Mouse (Mus musculus) liver, adult 2 months (tissue): ENCODE results near the gene Slc37a2. TPM values are rescaled to one million over a fixed set of nuclear protein-coding genes. Genes with fewer than 3 reads are reported as not detected.

ENCODE experiments used
- DNase-seq: peaks from one replicate; pipeline ENCODE4 v3.0.0-alpha.2; 2011; ENCODE audit warnings: low read depth, low spot score; ENCODE audit errors: extremely low read depth
- H3K27ac ChIP-seq: fragments of 200-500 bp; replicated peaks from 2 replicates; pipeline ENCODE4 v1.5.1; 2012; ENCODE audit warnings: low read depth, mild to moderate bottlenecking, control low read depth, inconsistent platforms, low read length; ENCODE audit not compliant: insufficient read depth
- H3K27me3 ChIP-seq: fragments of 200-500 bp; 2 replicates; pipeline ENCODE4 v1.6.1; 2012; ENCODE audit warnings: mild to moderate bottlenecking, moderate library complexity, low read length, inconsistent platforms; ENCODE audit not compliant: control insufficient read depth, insufficient read depth
- H3K36me3 ChIP-seq: fragments of 200-500 bp; 2 replicates; pipeline ENCODE4 v1.6.1; 2012; ENCODE audit warnings: low read length, inconsistent platforms; ENCODE audit not compliant: control insufficient read depth, insufficient read depth
- H3K4me1 ChIP-seq: fragments of 200-500 bp; 2 replicates; pipeline ENCODE4 v1.6.1; 2011; ENCODE audit warnings: low read length; ENCODE audit not compliant: control insufficient read depth, insufficient read depth
- H3K4me3 ChIP-seq: fragments of 200-500 bp; 2 replicates; pipeline ENCODE4 v1.5.1; 2011; ENCODE audit warnings: low read depth, mild to moderate bottlenecking, control low read depth, low read length, moderate library complexity; ENCODE audit not compliant: insufficient read depth
- H3K79me2 ChIP-seq: fragments of 200-500 bp; 2 replicates; pipeline ENCODE4 v1.6.1; 2012; ENCODE audit warnings: inconsistent platforms, mild to moderate bottlenecking, low read length, moderate library complexity; ENCODE audit not compliant: control insufficient read depth, insufficient read depth
- H3K9ac ChIP-seq: fragments of 200-500 bp; 2 replicates; pipeline ENCODE4 v1.6.1; 2012; ENCODE audit warnings: low read depth, mild to moderate bottlenecking, control low read depth, inconsistent platforms, low read length
- CTCF ChIP-seq: fragments of 200-500 bp; IDR thresholded peaks from 2 replicates; pipeline ENCODE4 v1.5.1; 2011; ENCODE audit warnings: low read depth, low read length, control low read depth
- POLR2A ChIP-seq: fragments of 200-500 bp; IDR thresholded peaks from 2 replicates; pipeline ENCODE4 v1.6.1; 2011; ENCODE audit warnings: low read length, control low read depth; ENCODE audit not compliant: insufficient read depth; ENCODE audit errors: extremely low read depth
- WGBS: fragments of 180-500 bp; shearing (Covaris S2); methylation state at CpG from one replicate; pipeline ENCODE4 v1.1.7; 2018; 5-methylcytosine and 5-hydroxymethylcytosine counted together
- polyA plus RNA-seq: library from polyadenylated mRNA; depleted of rRNA; stranded (reverse); fragments of >200 nt; gene quantifications from 2 replicates; pipeline ENCODE4 v1.2.3, GENCODE M21; 2012; rRNA removed
- total RNA-seq: library from RNA; depleted of rRNA; stranded (reverse); fragments of >200 nt; gene quantifications from 2 replicates; pipeline ENCODE4 v1.2.3, GENCODE M21; 2014; rRNA removed

Gene Slc37a2
- total and polyA plus RNA-seq, 2 experiments, result 1.7 to 1.8 TPM

- TF ChIP-seq CTCF (no peak), POLR2A (no peak)
- H3K79me2 ChIP-seq, result no peaks in the 10 kb centered on the region
- DNase-seq, result no peak
- H3K9ac ChIP-seq, result no peak overlapping the region
- H3K27me3 ChIP-seq, result no peaks in the 10 kb centered on the region
- H3K27ac ChIP-seq, result no peak overlapping the region
- WGBS, result 77% methylated on average over 5 of the region's 5 CpGs
- H3K4me3 ChIP-seq, result no peak overlapping the region
- H3K36me3 ChIP-seq, result no peaks in the 10 kb centered on the region
- H3K4me1 ChIP-seq, result no peaks in the 10 kb centered on the region
Measured at GRCm38 (mm10) chr9:37187407-37187806, 68.1 kb downstream of the Slc37a2 start.

GRCm38 (mm10) chr9:37183176-37183575 is 72.4 kb downstream of the Slc37a2 start:
- Histone ChIP-seq H3K27me3 (no peaks in the 10 kb centered on the region), H3K27ac (no peak overlapping the region), H3K4me3 (no peak overlapping the region), H3K9ac (no peak overlapping the region), H3K4me1 (no peaks in the 10 kb centered on the region), H3K36me3 (no peaks in the 10 kb centered on the region), H3K79me2 (no peaks in the 10 kb centered on the region)
- no peak for DNase-seq
- WGBS, result 76% methylated on average over 2 of the region's 2 CpGs
- TF ChIP-seq POLR2A, result no peak
- no peak for TF ChIP-seq CTCF

GRCm38 (mm10) chr9:37181596-37181995 is 73.9 kb downstream of the Slc37a2 start:
- no peak for TF ChIP-seq CTCF
- no peak for TF ChIP-seq POLR2A
- no peaks in the 10 kb centered on the region for H3K79me2 ChIP-seq
- H3K4me1 ChIP-seq, result no peaks in the 10 kb centered on the region
- no peak overlapping the region for H3K27ac ChIP-seq
- no peak overlapping the region for H3K4me3 ChIP-seq
- no peaks in the 10 kb centered on the region for H3K36me3 ChIP-seq
- 79% methylated on average over 5 of the region's 5 CpGs for WGBS
- H3K9ac ChIP-seq, result no peak overlapping the region
- H3K27me3 ChIP-seq, result no peaks in the 10 kb centered on the region
- no peak for DNase-seq

GRCm38 (mm10) chr9:37179596-37179995 is 75.9 kb downstream of the Slc37a2 start:
- 88% methylated on average over 4 of the region's 4 CpGs for WGBS
- Histone ChIP-seq H3K4me3 (no peak overlapping the region), H3K9ac (no peak overlapping the region), H3K36me3 (no peaks in the 10 kb centered on the region), H3K27ac (no peak overlapping the region), H3K79me2 (no peaks in the 10 kb centered on the region), H3K27me3 (no peaks in the 10 kb centered on the region), H3K4me1 (0 out of 2 replicates have a peak, but pooled peaks cover 1% of the 10 kb centered on the region)
- TF ChIP-seq CTCF, result no peak
- DNase-seq, result no peak

DNA sequence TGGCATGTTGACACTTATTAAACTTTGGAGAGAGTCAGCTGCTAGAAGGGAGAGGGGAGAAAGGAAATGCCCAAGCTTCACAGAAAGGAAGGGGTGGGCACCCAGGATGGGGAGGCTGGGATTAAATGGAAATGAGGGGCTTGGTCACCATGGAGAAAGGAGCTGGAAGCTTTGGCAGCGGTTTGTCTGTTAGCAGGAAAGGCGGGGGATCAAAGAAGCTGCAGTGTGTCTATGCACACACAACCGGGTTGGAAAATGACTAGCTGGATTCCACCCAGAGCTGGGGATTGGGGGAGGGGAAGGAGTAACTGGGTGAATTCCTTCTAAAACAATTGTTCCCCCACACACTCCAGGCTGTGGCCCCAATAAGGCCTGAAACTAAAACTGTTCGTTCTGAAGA is 76.6 kb downstream of the Slc37a2 start:
- 63% methylated on average over 4 of the region's 4 CpGs for WGBS
- no peak for DNase-seq
- TF ChIP-seq CTCF (no peak), POLR2A (no peak)

More for the DNA sequence above, 76.6 kb downstream of the Slc37a2 start:
- no peaks in the 10 kb centered on the region for H3K79me2 ChIP-seq
- no peaks in the 10 kb centered on the region for H3K36me3 ChIP-seq
- no peak overlapping the region for H3K9ac ChIP-seq
- H3K4me1 ChIP-seq, result 0 out of 2 replicates have a peak, but pooled peaks cover 1% of the 10 kb centered on the region
- H3K4me3 ChIP-seq, result no peak overlapping the region
- H3K27ac ChIP-seq, result no peak overlapping the region
- H3K27me3 ChIP-seq, result no peaks in the 10 kb centered on the region

Other genes with a start within 250 kb of the Slc37a2 start
- 0.09 and 0.13 TPM in 2 replicates for gene Pknox2, start 108.3 kb downstream of the Slc37a2 start, total RNA-seq
- 0.42 and 0.46 TPM in 2 replicates for gene Pknox2, start 108.3 kb downstream of the Slc37a2 start, polyA plus RNA-seq
- 1.4 and 2.1 TPM in 2 replicates for gene Tmem218, start 47.5 kb downstream of the Slc37a2 start, total RNA-seq
- gene Tmem218, start 47.5 kb downstream of the Slc37a2 start, polyA plus RNA-seq, result 1.1 and 1.9 TPM in 2 replicates
- gene Ccdc15, start 92.7 kb upstream of the Slc37a2 start, total RNA-seq, result 1.9 and 2.1 TPM in 2 replicates
- 0.35 and 0.59 TPM in 2 replicates for gene Ccdc15, start 92.7 kb upstream of the Slc37a2 start, polyA plus RNA-seq
- gene Hepacam, start 111.6 kb upstream of the Slc37a2 start, total RNA-seq, result not detected in 2 replicates
- gene Hepacam, start 111.6 kb upstream of the Slc37a2 start, polyA plus RNA-seq, result 0.02 TPM in 1 of 2 replicates, not detected in the other
- 3.6 and 6.8 TPM in 2 replicates for gene Robo4, start 146.2 kb upstream of the Slc37a2 start, total RNA-seq
- 5.0 and 7.4 TPM in 2 replicates for gene Robo4, start 146.2 kb upstream of the Slc37a2 start, polyA plus RNA-seq
- 0.07 TPM in 1 of 2 replicates, not detected in the other for gene Robo3, start 177.5 kb upstream of the Slc37a2 start, total RNA-seq
- gene Robo3, start 177.5 kb upstream of the Slc37a2 start, polyA plus RNA-seq, result 0.41 and 0.67 TPM in 2 replicates
- gene Msantd2, start 233.6 kb upstream of the Slc37a2 start, total RNA-seq, result 10.3 and 11.7 TPM in 2 replicates
- gene Msantd2, start 233.6 kb upstream of the Slc37a2 start, polyA plus RNA-seq, result 8.3 and 16.2 TPM in 2 replicates